Mouse (Mus musculus) stomach, embryonic 16.5 days (tissue): Measurements from ENCODE around the gene Sbk1. TPM values are rescaled to one million over a fixed set of nuclear protein-coding genes. Genes with fewer than 3 reads are reported as not detected.

ENCODE experiments used
- ATAC-seq: fragments of 200-750 bp; cut with Nextera tagmentation; 2 replicates; pipeline ENCODE4 v1.8.0; 2017; ENCODE audit warnings: moderate number of reproducible peaks, moderate TSS enrichment; ENCODE audit not compliant: insufficient read depth, low FRiP score
- H3K27ac ChIP-seq: fragments of 300-500 bp; sonication (generic); 2 replicates; pipeline ENCODE4 v1.5.1; 2014; ENCODE audit warnings: low read length
- H3K27me3 ChIP-seq: fragments of 300-500 bp; sonication (generic); 2 replicates; pipeline ENCODE4 v1.6.1; 2014; ENCODE audit warnings: low read length, control low read depth, mixed read lengths; ENCODE audit not compliant: control insufficient read depth, insufficient read depth
- H3K36me3 ChIP-seq: fragments of 300-500 bp; sonication (generic); 2 replicates; pipeline ENCODE4 v1.6.1; 2014; ENCODE audit warnings: low read length; ENCODE audit not compliant: control insufficient read depth, insufficient read depth
- H3K4me1 ChIP-seq: fragments of 300-500 bp; sonication (generic); 2 replicates; pipeline ENCODE4 v1.6.1; 2014; ENCODE audit warnings: low read length, control low read depth, mixed read lengths; ENCODE audit not compliant: control insufficient read depth, insufficient read depth
- H3K4me2 ChIP-seq: fragments of 300-500 bp; sonication (generic); 2 replicates; pipeline ENCODE4 v1.6.1; 2014; ENCODE audit warnings: low read depth, low read length, mixed read lengths
- H3K4me3 ChIP-seq: fragments of 300-500 bp; sonication (generic); replicated peaks from 2 replicates; pipeline ENCODE4 v1.5.1; 2014; ENCODE audit warnings: mild to moderate bottlenecking, low read length
- H3K9ac ChIP-seq: fragments of 300-500 bp; sonication (generic); 2 replicates; pipeline ENCODE4 v1.6.1; 2014; ENCODE audit warnings: low read length
- H3K9me3 ChIP-seq: fragments of 300-500 bp; sonication (generic); replicated peaks from 2 replicates; pipeline ENCODE4 v1.6.1; 2016; ENCODE audit warnings: low read length, control low read depth; ENCODE audit not compliant: control insufficient read depth
- WGBS: fragments of 180-500 bp; shearing (Covaris S2); extraction: QIAGEN DNeasy Blood & Tissue Kit; methylation state at CpG from one replicate; pipeline ENCODE4 v1.1.7; 2014; 5-methylcytosine and 5-hydroxymethylcytosine counted together
- polyA plus RNA-seq: library from polyadenylated mRNA; unstranded; fragments of >200 nt; fragmentation: Nextera tagmentation; extraction: Ambion mirVana; gene quantifications from 2 replicates; pipeline ENCODE4 v1.2.1, GENCODE M21; 2015

The Sbk1 gene
- polyA plus RNA-seq, result 8.1 and 9.7 TPM in 2 replicates

GRCm38 (mm10) chr7:126271712-126272683 lies at the start of gene Sbk1:
Gene Sbk1, plus strand, starts transcription at chr7:126272619.
- no peaks in the 10 kb centered on the region; the same call in 1 of the 2 replicates for H3K27me3 ChIP-seq
- H3K4me2 ChIP-seq, result peak within 1 kb of the TSS; percentile 99
- H3K4me3 ChIP-seq, result peak within 1 kb of the TSS; percentile 92
- no peaks in the 10 kb centered on the region for H3K36me3 ChIP-seq
- WGBS, result under 1% methylated on average over 70 of the region's 85 CpGs
- H3K27ac ChIP-seq, result peak within 1 kb of the TSS; percentile 94
- ATAC-seq, result peak; percentile 95
- H3K4me1 ChIP-seq, result peaks cover 20% of the 10 kb centered on the region
- H3K9me3 ChIP-seq, result no peaks in the 10 kb centered on the region
- H3K9ac ChIP-seq, result peak within 1 kb of the TSS; percentile 92

DNA sequence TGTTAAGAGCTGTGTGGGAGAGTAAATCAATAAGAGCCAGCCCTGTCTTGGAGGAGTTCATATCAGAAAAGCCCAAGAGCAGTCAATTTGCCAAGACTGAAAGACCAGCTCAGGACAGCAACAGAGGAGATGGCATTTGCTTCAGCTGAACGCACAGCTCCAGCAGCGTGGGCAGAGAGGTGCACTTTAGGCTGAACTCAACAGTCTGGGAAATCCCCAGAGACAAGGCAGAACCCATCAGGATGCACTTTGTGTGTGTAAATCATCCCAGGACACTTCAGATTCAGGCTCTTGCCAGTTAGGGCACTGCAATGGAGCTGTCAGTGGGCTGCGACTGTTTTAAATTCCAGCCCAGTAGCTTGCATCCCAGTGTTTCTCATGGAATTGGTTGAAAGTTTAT lies 49.7 kb upstream of the Sbk1 start:
- Histone ChIP-seq H3K4me3 (no peak overlapping the region), H3K4me2 (no peak overlapping the region), H3K27me3 (no peaks in the 10 kb centered on the region), H3K36me3 (no peaks in the 10 kb centered on the region), H3K9ac (no peak overlapping the region), H3K9me3 (no peaks in the 10 kb centered on the region), H3K27ac (no peak overlapping the region), H3K4me1 (no peaks in the 10 kb centered on the region)
- no peak for ATAC-seq
- 58% methylated on average over 3 of the region's 3 CpGs for WGBS

DNA sequence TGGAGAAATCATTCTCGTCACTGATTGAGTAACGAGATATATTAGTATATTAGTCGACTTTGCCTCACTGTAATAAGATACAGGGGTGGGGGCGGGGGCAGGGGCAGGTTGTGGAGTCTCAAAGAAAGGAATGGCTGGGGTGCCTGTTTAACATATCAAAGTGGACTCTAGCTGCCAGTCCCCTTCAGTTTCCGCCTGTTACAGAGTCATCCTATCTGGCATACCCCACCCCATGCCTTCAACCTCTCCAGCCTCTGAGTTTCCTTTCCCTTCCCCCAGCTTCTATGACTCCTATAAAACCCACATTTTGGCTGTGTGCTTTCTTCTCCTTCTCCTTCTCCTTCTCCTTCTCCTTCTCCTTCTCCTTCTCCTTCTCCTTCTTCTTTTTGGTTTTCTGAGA lies 46.3 kb upstream of the Sbk1 start:
- H3K4me3 ChIP-seq, result no peak overlapping the region
- no peaks in the 10 kb centered on the region for H3K9me3 ChIP-seq
- WGBS, result 25% methylated on average over 5 of the region's 5 CpGs
- H3K27ac ChIP-seq, result no peak overlapping the region
- no peaks in the 10 kb centered on the region for H3K4me1 ChIP-seq
- H3K4me2 ChIP-seq, result no peak overlapping the region
- no peak overlapping the region for H3K9ac ChIP-seq
- ATAC-seq, result no peak
- H3K27me3 ChIP-seq, result no peaks in the 10 kb centered on the region
- no peaks in the 10 kb centered on the region for H3K36me3 ChIP-seq

DNA sequence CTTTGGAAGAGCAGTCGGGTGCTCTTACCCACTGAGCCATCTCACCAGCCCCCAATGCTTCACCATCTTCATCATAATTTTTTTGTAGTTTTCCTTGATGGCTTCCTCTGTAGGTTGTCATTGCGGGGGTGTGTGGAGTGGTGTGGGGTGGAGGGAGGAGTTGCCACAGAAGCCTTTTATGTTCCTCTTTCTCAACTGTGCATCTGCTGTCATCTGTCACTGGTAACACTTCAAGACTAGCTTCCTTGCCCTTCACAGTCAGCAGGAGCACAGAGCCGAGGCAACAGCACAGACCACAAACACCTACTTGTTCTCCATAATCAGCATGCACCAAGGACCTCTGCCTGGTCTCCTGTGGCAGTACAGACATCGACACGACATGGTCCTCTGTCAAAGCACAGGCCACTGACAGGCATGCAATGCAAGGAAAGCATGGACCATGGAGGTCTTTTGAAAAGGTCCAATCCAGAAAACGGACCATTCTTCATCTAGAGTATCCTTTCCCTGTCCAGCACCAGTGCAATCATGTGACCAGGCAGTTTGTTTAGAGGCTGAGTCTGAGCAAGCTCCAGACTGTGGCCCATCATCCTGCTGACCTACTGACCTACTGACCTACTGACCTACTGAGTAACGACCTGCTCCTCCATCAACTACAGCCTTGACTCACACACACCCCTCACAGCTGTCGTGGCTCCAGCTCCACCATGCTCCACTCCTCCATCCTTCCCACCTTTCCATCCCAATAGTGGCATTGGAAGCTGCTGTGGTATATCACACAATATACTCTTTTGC lies 41.9 kb upstream of the Sbk1 start:
- ATAC-seq, result no peak
- WGBS, result 50% methylated on average over 8 of the region's 8 CpGs
- no peaks in the 10 kb centered on the region for H3K9me3 ChIP-seq
- no peaks in the 10 kb centered on the region for H3K27me3 ChIP-seq
- no peaks in the 10 kb centered on the region for H3K36me3 ChIP-seq
- no peak overlapping the region for H3K9ac ChIP-seq
- H3K4me2 ChIP-seq, result no peak overlapping the region
- H3K4me3 ChIP-seq, result no peak overlapping the region
- H3K4me1 ChIP-seq, result no peaks in the 10 kb centered on the region
- H3K27ac ChIP-seq, result no peak overlapping the region

GRCm38 (mm10) chr7:126232345-126233071 lies 39.9 kb upstream of the Sbk1 start:
- Histone ChIP-seq H3K9ac (no peak overlapping the region), H3K27me3 (no peaks in the 10 kb centered on the region), H3K9me3 (no peaks in the 10 kb centered on the region), H3K36me3 (no peaks in the 10 kb centered on the region), H3K4me3 (no peak overlapping the region), H3K4me1 (no peaks in the 10 kb centered on the region), H3K4me2 (no peak overlapping the region), H3K27ac (no peak overlapping the region)
- 49% methylated on average over 7 of the region's 8 CpGs for WGBS
- no peak for ATAC-seq

- WGBS, result 71% methylated on average over 3 of the region's 3 CpGs
- Histone ChIP-seq H3K27ac (no peak overlapping the region), H3K36me3 (no peaks in the 10 kb centered on the region), H3K9ac (no peak overlapping the region), H3K9me3 (no peaks in the 10 kb centered on the region), H3K4me1 (no peaks in the 10 kb centered on the region), H3K27me3 (no peaks in the 10 kb centered on the region), H3K4me3 (no peak overlapping the region), H3K4me2 (no peak overlapping the region)
- no peak for ATAC-seq
Measured at GRCm38 (mm10) chr7:126234611-126235010, 37.8 kb upstream of the Sbk1 start.

GRCm38 (mm10) chr7:126236083-126236793 lies 36.2 kb upstream of the Sbk1 start:
- H3K4me1 ChIP-seq, result no peaks in the 10 kb centered on the region
- H3K36me3 ChIP-seq, result no peaks in the 10 kb centered on the region
- H3K27me3 ChIP-seq, result no peaks in the 10 kb centered on the region
- no peaks in the 10 kb centered on the region for H3K9me3 ChIP-seq
- H3K9ac ChIP-seq, result no peak overlapping the region
- H3K27ac ChIP-seq, result no peak overlapping the region
- 50% methylated on average over 11 of the region's 11 CpGs for WGBS
- no peak overlapping the region for H3K4me3 ChIP-seq
- no peak for ATAC-seq
- no peak overlapping the region for H3K4me2 ChIP-seq

- ATAC-seq, result no peak; the same call in 1 of the 2 replicates
- Histone ChIP-seq H3K27ac (no peak overlapping the region), H3K4me1 (no peaks in the 10 kb centered on the region), H3K4me2 (no peak overlapping the region), H3K27me3 (no peaks in the 10 kb centered on the region), H3K36me3 (no peaks in the 10 kb centered on the region), H3K9me3 (no peaks in the 10 kb centered on the region), H3K9ac (no peak overlapping the region), H3K4me3 (no peak overlapping the region)
- WGBS, result 56% methylated on average over 5 of the region's 5 CpGs
Measured at GRCm38 (mm10) chr7:126236794-126237192, 35.6 kb upstream of the Sbk1 start.
